Mouse (Mus musculus) ovary, postnatal 36 days (tissue): ENCODE data around the gene Dysf.

ENCODE experiments used
- DNase-seq: peaks from one replicate; pipeline ENCODE4 v3.0.0; 2022; ENCODE audit warnings: low spot score, mixed read lengths

Gene Dysf

GRCm38 (mm10) chr6:84051032-84051431 is 42.6 kb downstream of the Dysf start:
- DNase-seq = no peak

- DNase-seq = no peak
Measured at GRCm38 (mm10) chr6:84053874-84054530, 45.6 kb downstream of the Dysf start.

- no peak for DNase-seq
Measured at GRCm38 (mm10) chr6:84055619-84056018, 47.2 kb downstream of the Dysf start.

GRCm38 (mm10) chr6:84057216-84057615 is 48.8 kb downstream of the Dysf start:
- no peak for DNase-seq

- peak; percentile 31 for DNase-seq
Measured at GRCm38 (mm10) chr6:84058671-84059141, 50.3 kb downstream of the Dysf start.

- no peak for DNase-seq
Measured at GRCm38 (mm10) chr6:84059771-84060414, 51.5 kb downstream of the Dysf start.

GRCm38 (mm10) chr6:84061328-84061727 is 52.9 kb downstream of the Dysf start:
- DNase-seq = peak; percentile 61

GRCm38 (mm10) chr6:84062541-84062940 is 54.2 kb downstream of the Dysf start:
- DNase-seq = no peak

- no peak for DNase-seq
Measured at GRCm38 (mm10) chr6:84068236-84068635, 59.8 kb downstream of the Dysf start.

GRCm38 (mm10) chr6:84070251-84070650 is 61.9 kb downstream of the Dysf start:
- no peak for DNase-seq

GRCm38 (mm10) chr6:84072574-84072973 is 64.2 kb downstream of the Dysf start:
- DNase-seq = no peak

- DNase-seq = no peak
Measured at GRCm38 (mm10) chr6:84078172-84078571, 69.8 kb downstream of the Dysf start.

- DNase-seq = no peak
Measured at GRCm38 (mm10) chr6:84080631-84081030, 72.2 kb downstream of the Dysf start.

- no peak for DNase-seq
Measured at GRCm38 (mm10) chr6:84084757-84085156, 76.4 kb downstream of the Dysf start.

- no peak for DNase-seq
Measured at GRCm38 (mm10) chr6:84093473-84093872, 85.1 kb downstream of the Dysf start.

GRCm38 (mm10) chr6:84094536-84094935 is 86.1 kb downstream of the Dysf start:
- DNase-seq = no peak

- peak; percentile 55 for DNase-seq
Measured at GRCm38 (mm10) chr6:84094998-84095397, 86.6 kb downstream of the Dysf start.

GRCm38 (mm10) chr6:84095882-84096281 is 87.5 kb downstream of the Dysf start:
- DNase-seq = no peak

GRCm38 (mm10) chr6:84102002-84102401 is 93.6 kb downstream of the Dysf start:
- no peak for DNase-seq

GRCm38 (mm10) chr6:84105148-84106022 is 97.0 kb downstream of the Dysf start:
- DNase-seq = no peak

- no peak for DNase-seq
Measured at GRCm38 (mm10) chr6:84106082-84106481, 97.7 kb downstream of the Dysf start.

GRCm38 (mm10) chr6:84110377-84110776 is 102.0 kb downstream of the Dysf start:
- DNase-seq = no peak

- DNase-seq = no peak
Measured at GRCm38 (mm10) chr6:84111106-84111505, 102.7 kb downstream of the Dysf start.
